Comparison of ENCODE assay signal across 13 mouse cellular contexts in genomic region chr12:79946777-79947176, GRCm38 (mm10).
A peak's percentile ranks its signal among the peaks of the same experiment; 100 is the strongest.
DNase-seq lines count a peak whose midpoint lies in the region; ATAC-seq and TF ChIP-seq lines count a peak whose summit lies in the region.
"Had no signal": no experiment of that assay in that cellular context is flagged by ENCODE, and none has a peak within 500 bp of the region (broad histone marks: within the 10 kb centered on the region; RNA-seq: fewer than 3 reads in every experiment).

No protein-coding gene starts in this region.

- H3K9me3 ChIP-seq in intestine, embryonic 14.5 days (ENCODE audit: control insufficient read depth, low read length): no peaks in the 10 kb centered on the region
- H3K9me3 ChIP-seq in intestine, embryonic 15.5 days: no peaks in the 10 kb centered on the region
- no peaks in the 10 kb centered on the region for H3K9me3 ChIP-seq in stomach, embryonic 16.5 days (replicated peaks; ENCODE audit: control insufficient read depth, low read length)

- H3K36me3 ChIP-seq in intestine, embryonic 14.5 days (ENCODE audit: control insufficient read depth, insufficient read depth, low read length): no peaks in the 10 kb centered on the region
- H3K36me3 ChIP-seq in intestine, embryonic 15.5 days: no peaks in the 10 kb centered on the region
- no peaks in the 10 kb centered on the region for H3K36me3 ChIP-seq in spleen, adult 2 months (ENCODE audit: control insufficient read depth, insufficient read depth, low read length)
- H3K36me3 ChIP-seq in stomach, embryonic 16.5 days (ENCODE audit: control insufficient read depth, insufficient read depth, low read length): no peaks in the 10 kb centered on the region

- H3K9ac ChIP-seq in intestine, embryonic 14.5 days (ENCODE audit: low read length): no peak overlapping the region
- H3K9ac ChIP-seq in intestine, embryonic 15.5 days: no peak overlapping the region
- no peak overlapping the region for H3K9ac ChIP-seq in stomach, embryonic 16.5 days (ENCODE audit: low read length)
- H3K9ac ChIP-seq: hindbrain, embryonic 14.5 days had no signal

- TF ChIP-seq POLR2A in spleen, adult 2 months (IDR thresholded peaks at IDR 0.05; ENCODE audit: low read depth, low read length): no peak
- TF ChIP-seq POLR2A in bone marrow, adult 2 months (IDR thresholded peaks at IDR 0.05; ENCODE audit: borderline replicate concordance, control insufficient read depth, low read depth, low read length): no peak

- H3K27me3 ChIP-seq in intestine, embryonic 14.5 days (replicated peaks; ENCODE audit: control insufficient read depth, insufficient read depth, low read length): no peaks in the 10 kb centered on the region
- no peaks in the 10 kb centered on the region for H3K27me3 ChIP-seq in intestine, embryonic 15.5 days (replicated peaks)
- no peaks in the 10 kb centered on the region for H3K27me3 ChIP-seq in spleen, adult 2 months (ENCODE audit: control insufficient read depth, insufficient read depth, low read length)
- H3K27me3 ChIP-seq in stomach, embryonic 16.5 days (ENCODE audit: control insufficient read depth, insufficient read depth, low read length): no peaks in the 10 kb centered on the region

- H3K27ac ChIP-seq in intestine, embryonic 14.5 days (ENCODE audit: low read depth): peak overlapping the region; percentile 95; the same call in 1 of the 2 replicates
- no peak overlapping the region for H3K27ac ChIP-seq in intestine, embryonic 15.5 days
- H3K27ac ChIP-seq in spleen, adult 2 months (ENCODE audit: insufficient read depth, low read length): no peak overlapping the region; the same call in 1 of the 2 replicates
- H3K27ac ChIP-seq in bone marrow, adult 2 months (ENCODE audit: control insufficient read depth, insufficient read depth, low read depth, low read length, poor library complexity): no peak overlapping the region
- peak overlapping the region; percentile 14; the same call in 1 of the 2 replicates for H3K27ac ChIP-seq in stomach, embryonic 16.5 days (ENCODE audit: low read length)
- H3K27ac ChIP-seq: hindbrain, embryonic 14.5 days had no signal

- no peak overlapping the region for H3K4me2 ChIP-seq in intestine, embryonic 14.5 days (ENCODE audit: low read length)
- no peak overlapping the region for H3K4me2 ChIP-seq in intestine, embryonic 15.5 days (replicated peaks)
- no peak overlapping the region for H3K4me2 ChIP-seq in stomach, embryonic 16.5 days (ENCODE audit: low read depth, low read length)
- H3K4me2 ChIP-seq: hindbrain, embryonic 14.5 days had no signal

- TF ChIP-seq CTCF in spleen, adult 2 months (IDR thresholded peaks at IDR 0.05; ENCODE audit: extremely low read depth, insufficient read depth, insufficient read length, insufficient replicate concordance): peak; percentile 30; the same call in 1 of the 2 replicates
- TF ChIP-seq CTCF in bone marrow, adult 2 months (IDR thresholded peaks at IDR 0.05; ENCODE audit: control insufficient read depth, insufficient read depth, low read length): peak; percentile 43

- no peak for DNase-seq in intestine, embryonic 14.5 days (ENCODE audit: low spot score)
- no peak for DNase-seq in spleen, adult 2 months (ENCODE audit: low read depth in 1 of 2, low spot score in 2 of 2)
- no peak for DNase-seq in spleen, postnatal 36 days (ENCODE audit: low spot score in 2 of 2)
- DNase-seq in urinary bladder, postnatal 14 days (ENCODE audit: low spot score): no peak
- DNase-seq in heart, postnatal 10 days: no peak
- DNase-seq: adrenal gland, postnatal 25 days; cerebellum, adult 2 months; thymus, postnatal 25 days had no signal

- no peak overlapping the region for H3K4me3 ChIP-seq in intestine, embryonic 14.5 days (ENCODE audit: low read depth, low read length)
- H3K4me3 ChIP-seq in intestine, embryonic 15.5 days (replicated peaks): no peak overlapping the region
- no peak overlapping the region for H3K4me3 ChIP-seq in spleen, adult 2 months (ENCODE audit: extremely low read depth, insufficient read depth, insufficient read length)
- no peak overlapping the region for H3K4me3 ChIP-seq in bone marrow, adult 2 months (replicated peaks; ENCODE audit: control insufficient read depth, low read depth, low read length)
- H3K4me3 ChIP-seq in stomach, embryonic 16.5 days (replicated peaks; ENCODE audit: low read length): no peak overlapping the region

- ATAC-seq in intestine, embryonic 14.5 days (replicated peaks; ENCODE audit: low FRiP score, low TSS enrichment, low read depth): no peak
- ATAC-seq in intestine, embryonic 15.5 days: no peak
- no peak for ATAC-seq in stomach, embryonic 16.5 days (ENCODE audit: insufficient read depth, low FRiP score)
- ATAC-seq: forebrain, embryonic 14.5 days had no signal

- peaks cover 68% of the 10 kb centered on the region for H3K4me1 ChIP-seq in intestine, embryonic 14.5 days (replicated peaks; ENCODE audit: control insufficient read depth, insufficient read depth, low read length)
- peaks cover 64% of the 10 kb centered on the region for H3K4me1 ChIP-seq in intestine, embryonic 15.5 days (replicated peaks)
- peaks cover 3% of the 10 kb centered on the region; the same call in 1 of the 2 replicates for H3K4me1 ChIP-seq in spleen, adult 2 months (ENCODE audit: control insufficient read depth, insufficient read depth, insufficient read length)
- no peaks in the 10 kb centered on the region for H3K4me1 ChIP-seq in bone marrow, adult 2 months (ENCODE audit: control insufficient read depth, insufficient read depth, low read length)
- H3K4me1 ChIP-seq in stomach, embryonic 16.5 days (ENCODE audit: control insufficient read depth, insufficient read depth, low read length): peaks cover 57% of the 10 kb centered on the region

- intact Hi-C loops in heart, postnatal 10 days (cut with DNase I): loop anchor here (5.0 kb wide), 1 partner anchor 56 kb away; no protein-coding TSS in a partner anchor

- WGBS in intestine, embryonic 14.5 days: 86% methylated on average over 10 of the region's 10 CpGs
- WGBS in intestine, embryonic 15.5 days: 89% methylated on average over 10 of the region's 10 CpGs
- 90% methylated on average over 10 of the region's 10 CpGs for WGBS in spleen, adult 2 months
- WGBS in bone marrow, adult 2 months: 90% methylated on average over 10 of the region's 10 CpGs
- WGBS in stomach, embryonic 16.5 days: 91% methylated on average over 10 of the region's 10 CpGs

Comparison
In these comparisons a context has a peak if more than half of its experiments do, and no peak if none do; other contexts are left out.
1. H3K27ac ChIP-seq: peak in intestine, embryonic 14.5 days (single experiment) and stomach, embryonic 16.5 days (single experiment); none in intestine, embryonic 15.5 days (single experiment), spleen, adult 2 months (single experiment) and bone marrow, adult 2 months (single experiment).